Comparison of ENCODE assay signal across 9 mouse cellular contexts in the genomic region with DNA sequence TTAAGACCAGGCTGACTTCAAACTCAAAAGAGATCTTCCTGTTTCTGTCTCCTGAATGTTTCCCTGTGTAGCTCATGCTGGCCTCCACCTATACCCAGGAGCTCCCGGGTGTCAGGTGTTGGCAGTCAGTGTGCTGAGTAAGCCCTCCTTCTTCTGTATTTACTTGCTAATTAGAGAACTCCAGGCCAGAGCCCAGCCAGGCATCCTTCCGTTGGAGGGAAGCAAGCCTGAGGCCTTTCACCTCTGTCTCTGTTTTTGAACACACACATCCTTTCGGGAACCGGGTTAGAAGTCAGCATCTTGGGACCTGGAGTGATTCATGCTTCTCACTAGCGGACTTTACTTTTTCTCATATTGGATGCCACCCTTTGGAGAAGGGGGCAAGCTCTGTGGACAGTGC. TPM values are rescaled to one million over a fixed set of nuclear protein-coding genes. Genes with fewer than 3 reads are reported as not detected.
DNase-seq lines count a peak whose midpoint lies in the region; ATAC-seq lines count a peak whose summit lies in the region.
"Had no signal": no experiment of that assay in that cellular context is flagged by ENCODE, and none has a peak within 500 bp of the region (broad histone marks: within the 10 kb centered on the region; RNA-seq: fewer than 3 reads in every experiment).

No protein-coding gene starts in this region.

- WGBS in heart, embryonic 16.5 days: 68% methylated on average over 5 of the region's 5 CpGs
- WGBS in embryonic facial prominence, embryonic 10.5 days: 70% methylated on average over 5 of the region's 5 CpGs
- 52% methylated on average over 5 of the region's 5 CpGs for WGBS in kidney, embryonic 15.5 days
- 70% methylated on average over 5 of the region's 5 CpGs for WGBS in midbrain, embryonic 16.5 days

- H3K4me3 ChIP-seq in heart, embryonic 16.5 days (ENCODE audit: low read length): peak overlapping the region; percentile 88
- peak overlapping the region; percentile 77 for H3K4me3 ChIP-seq in embryonic facial prominence, embryonic 10.5 days
- H3K4me3 ChIP-seq in kidney, embryonic 15.5 days (replicated peaks): peak overlapping the region; percentile 63
- peak overlapping the region; percentile 77; the same call in 1 of the 2 replicates for H3K4me3 ChIP-seq in midbrain, embryonic 16.5 days (ENCODE audit: low read depth, low read length)

- H3K9me3 ChIP-seq in heart, embryonic 16.5 days (replicated peaks; ENCODE audit: control insufficient read depth, low read length): 0 out of 2 replicates have a peak, but pooled peaks cover 3% of the 10 kb centered on the region
- H3K9me3 ChIP-seq in embryonic facial prominence, embryonic 10.5 days: no peaks in the 10 kb centered on the region; the same call in 1 of the 2 replicates
- H3K9me3 ChIP-seq in kidney, embryonic 15.5 days (replicated peaks): no peaks in the 10 kb centered on the region; the same call in 1 of the 2 replicates
- no peaks in the 10 kb centered on the region for H3K9me3 ChIP-seq in midbrain, embryonic 16.5 days (replicated peaks; ENCODE audit: control insufficient read depth, low read length, poor library complexity, severe bottlenecking)

- no peak for ATAC-seq in heart, embryonic 16.5 days (replicated peaks; ENCODE audit: extremely low read depth, insufficient read depth, low FRiP score)
- ATAC-seq in kidney, embryonic 15.5 days (replicated peaks; ENCODE audit: low FRiP score): no peak
- ATAC-seq in midbrain, embryonic 16.5 days: no peak
- ATAC-seq in inflammation-experienced regulatory T-cells, adult 6 months: no peak

- intact Hi-C loops in heart, postnatal 14 days (cut with DNase I): no loop called here

- peak overlapping the region; percentile 88 for H3K4me2 ChIP-seq in heart, embryonic 16.5 days (ENCODE audit: low read depth, low read length)
- peak overlapping the region; percentile 84 for H3K4me2 ChIP-seq in kidney, embryonic 15.5 days
- H3K4me2 ChIP-seq in midbrain, embryonic 16.5 days (ENCODE audit: low read length): peak overlapping the region; percentile 63

- H3K27ac ChIP-seq in heart, embryonic 16.5 days (ENCODE audit: low read length): no peak overlapping the region; the same call in 1 of the 2 replicates
- no peak overlapping the region for H3K27ac ChIP-seq in embryonic facial prominence, embryonic 10.5 days (replicated peaks)
- peak overlapping the region; percentile 99; the same call in 1 of the 2 replicates for H3K27ac ChIP-seq in kidney, embryonic 15.5 days
- H3K27ac ChIP-seq in midbrain, embryonic 16.5 days (ENCODE audit: low read length): no peak overlapping the region

- DNase-seq in heart, postnatal 14 days: no peak
- DNase-seq in embryonic facial prominence, embryonic 10.5 days (ENCODE audit: low spot score): no peak
- no peak for DNase-seq in adrenal gland, postnatal 4 days (ENCODE audit: low spot score in 2 of 2)
- no peak for DNase-seq in gastrocnemius, postnatal 25 days

- peak overlapping the region; percentile 89 for H3K9ac ChIP-seq in heart, embryonic 16.5 days (ENCODE audit: low read length)
- H3K9ac ChIP-seq in kidney, embryonic 15.5 days: peak overlapping the region; percentile 65; the same call in 1 of the 2 replicates
- H3K9ac ChIP-seq in midbrain, embryonic 16.5 days (ENCODE audit: low read depth, low read length): no peak overlapping the region

- H3K4me1 ChIP-seq in heart, embryonic 16.5 days (ENCODE audit: control insufficient read depth, insufficient read depth, low read length): peaks cover 16% of the 10 kb centered on the region
- peaks cover 26% of the 10 kb centered on the region for H3K4me1 ChIP-seq in embryonic facial prominence, embryonic 10.5 days
- peaks cover 27% of the 10 kb centered on the region for H3K4me1 ChIP-seq in kidney, embryonic 15.5 days
- peaks cover 21% of the 10 kb centered on the region for H3K4me1 ChIP-seq in midbrain, embryonic 16.5 days (ENCODE audit: control insufficient read depth, insufficient read depth, low read length)

- peaks cover 24% of the 10 kb centered on the region for H3K36me3 ChIP-seq in heart, embryonic 16.5 days (ENCODE audit: control insufficient read depth, insufficient read depth)
- H3K36me3 ChIP-seq in embryonic facial prominence, embryonic 10.5 days (replicated peaks): peaks cover 52% of the 10 kb centered on the region
- H3K36me3 ChIP-seq in kidney, embryonic 15.5 days: peaks cover 42% of the 10 kb centered on the region
- peaks cover 9% of the 10 kb centered on the region; the same call in 1 of the 2 replicates for H3K36me3 ChIP-seq in midbrain, embryonic 16.5 days (ENCODE audit: control insufficient read depth, insufficient read depth, low read length)

- no peaks in the 10 kb centered on the region for H3K27me3 ChIP-seq in heart, embryonic 16.5 days (ENCODE audit: control insufficient read depth, insufficient read depth, low read length)
- H3K27me3 ChIP-seq in embryonic facial prominence, embryonic 10.5 days (replicated peaks; ENCODE audit: low read depth, poor library complexity, severe bottlenecking): no peaks in the 10 kb centered on the region
- H3K27me3 ChIP-seq in kidney, embryonic 15.5 days: no peaks in the 10 kb centered on the region
- no peaks in the 10 kb centered on the region for H3K27me3 ChIP-seq in midbrain, embryonic 16.5 days (ENCODE audit: control insufficient read depth, insufficient read depth, low read depth, low read length)

RNA-seq across cellular contexts. Expression of gene Gm49325, which starts 1.4 kb away (rescaled TPM):
- 4.6 TPM in 1 of 2 replicates, not detected in the other for polyA plus RNA-seq in heart, embryonic 16.5 days (2015; fragmentation: Nextera tagmentation; extraction: Ambion mirVana)
- total RNA-seq in heart, postnatal 14 days (2021): 10 to 100 TPM in 1 of 2 experiments, 1 to 10 TPM in 1; 7.6 to 12.7 TPM
- polyA plus RNA-seq in embryonic facial prominence, embryonic 10.5 days (2016; fragmentation: Nextera tagmentation; extraction: Ambion mirVana): 1.9 and 8.0 TPM in 2 replicates
- polyA plus RNA-seq in kidney, embryonic 15.5 days (2015; fragmentation: Nextera tagmentation; extraction: Ambion mirVana): 3.6 and 6.3 TPM in 2 replicates
- 1.5 and 2.9 TPM in 2 replicates for polyA plus RNA-seq in midbrain, embryonic 16.5 days (2015; fragmentation: Nextera tagmentation; extraction: Ambion mirVana)
- total RNA-seq in adrenal gland, postnatal 4 days (2021): 10 to 100 TPM; 18.1 to 27.7 TPM
- polyA plus RNA-seq in inflammation-experienced regulatory T-cells, adult 6 months (2017; shearing (Covaris generic)): 10 to 100 TPM in 1 of 3 experiments, 1 to 10 TPM in 1, not detected in 1; 3.6 to 10.0 TPM
- 1 to 10 TPM; 6.5 to 7.4 TPM for total RNA-seq in gastrocnemius, postnatal 25 days (2021)
- total RNA-seq: megakaryocyte progenitor cell, adult 5-6 weeks had no signal

RNA-seq across cellular contexts. Expression of gene Sumo3, which starts 1.5 kb away (rescaled TPM):
- 157 and 170 TPM in 2 replicates for polyA plus RNA-seq in heart, embryonic 16.5 days (2015; fragmentation: Nextera tagmentation; extraction: Ambion mirVana)
- total RNA-seq in heart, postnatal 14 days (2021): 10 to 100 TPM; 53.7 to 61.6 TPM
- polyA plus RNA-seq in embryonic facial prominence, embryonic 10.5 days (2016; fragmentation: Nextera tagmentation; extraction: Ambion mirVana): 419 and 445 TPM in 2 replicates
- polyA plus RNA-seq in kidney, embryonic 15.5 days (2015; fragmentation: Nextera tagmentation; extraction: Ambion mirVana): 332 TPM in 2 replicates
- polyA plus RNA-seq in midbrain, embryonic 16.5 days (2015; fragmentation: Nextera tagmentation; extraction: Ambion mirVana): 315 and 350 TPM in 2 replicates
- total RNA-seq in adrenal gland, postnatal 4 days (2021): 100 to 1,000 TPM; 181 to 183 TPM
- 10 to 100 TPM; 73.1 to 90.7 (median 74.3) TPM for polyA plus RNA-seq in inflammation-experienced regulatory T-cells, adult 6 months (2017; shearing (Covaris generic))
- total RNA-seq in gastrocnemius, postnatal 25 days (2021): 10 to 100 TPM; 32.8 to 36.7 TPM

RNA-seq across cellular contexts. Expression of gene Ube2g2, which starts 14.6 kb away (rescaled TPM):
- 85.4 and 91.0 TPM in 2 replicates for polyA plus RNA-seq in heart, embryonic 16.5 days (2015; fragmentation: Nextera tagmentation; extraction: Ambion mirVana)
- total RNA-seq in heart, postnatal 14 days (2021): 10 to 100 TPM; 59.2 to 60.6 TPM
- 98.9 and 101 TPM in 2 replicates for polyA plus RNA-seq in embryonic facial prominence, embryonic 10.5 days (2016; fragmentation: Nextera tagmentation; extraction: Ambion mirVana)
- 71.9 and 72.0 TPM in 2 replicates for polyA plus RNA-seq in kidney, embryonic 15.5 days (2015; fragmentation: Nextera tagmentation; extraction: Ambion mirVana)
- polyA plus RNA-seq in midbrain, embryonic 16.5 days (2015; fragmentation: Nextera tagmentation; extraction: Ambion mirVana): 80.9 and 81.8 TPM in 2 replicates
- 10 to 100 TPM; 42.2 to 44.3 TPM for total RNA-seq in adrenal gland, postnatal 4 days (2021)
- polyA plus RNA-seq in inflammation-experienced regulatory T-cells, adult 6 months (2017; shearing (Covaris generic)): 10 to 100 TPM; 41.1 to 55.4 (median 50.1) TPM
- total RNA-seq in gastrocnemius, postnatal 25 days (2021): 10 to 100 TPM; 81.7 to 84.9 TPM

RNA-seq across cellular contexts. Expression of gene Pttg1ip, which starts 25.9 kb away (rescaled TPM):
- polyA plus RNA-seq in heart, embryonic 16.5 days (2015; fragmentation: Nextera tagmentation; extraction: Ambion mirVana): 127 and 132 TPM in 2 replicates
- 100 to 1,000 TPM; 128 to 132 TPM for total RNA-seq in heart, postnatal 14 days (2021)
- 65.6 and 71.0 TPM in 2 replicates for polyA plus RNA-seq in embryonic facial prominence, embryonic 10.5 days (2016; fragmentation: Nextera tagmentation; extraction: Ambion mirVana)
- 149 and 152 TPM in 2 replicates for polyA plus RNA-seq in kidney, embryonic 15.5 days (2015; fragmentation: Nextera tagmentation; extraction: Ambion mirVana)
- polyA plus RNA-seq in midbrain, embryonic 16.5 days (2015; fragmentation: Nextera tagmentation; extraction: Ambion mirVana): 63.6 and 70.8 TPM in 2 replicates
- 100 to 1,000 TPM; 176 to 186 TPM for total RNA-seq in adrenal gland, postnatal 4 days (2021)
- 100 to 1,000 TPM in 2 of 3 experiments, 10 to 100 TPM in 1; 83.7 to 113 (median 112) TPM for polyA plus RNA-seq in inflammation-experienced regulatory T-cells, adult 6 months (2017; shearing (Covaris generic))
- total RNA-seq in gastrocnemius, postnatal 25 days (2021): 10 to 100 TPM; 26.1 to 29.1 TPM
